Mouse (Mus musculus): ENCODE data around the gene Uqcr10.
"Not testable (repeated sequence)": the region's sequence is repeated elsewhere in the genome, so short reads cannot be mapped to it uniquely, and the experiment has no call there.

The Uqcr10 gene

DNA sequence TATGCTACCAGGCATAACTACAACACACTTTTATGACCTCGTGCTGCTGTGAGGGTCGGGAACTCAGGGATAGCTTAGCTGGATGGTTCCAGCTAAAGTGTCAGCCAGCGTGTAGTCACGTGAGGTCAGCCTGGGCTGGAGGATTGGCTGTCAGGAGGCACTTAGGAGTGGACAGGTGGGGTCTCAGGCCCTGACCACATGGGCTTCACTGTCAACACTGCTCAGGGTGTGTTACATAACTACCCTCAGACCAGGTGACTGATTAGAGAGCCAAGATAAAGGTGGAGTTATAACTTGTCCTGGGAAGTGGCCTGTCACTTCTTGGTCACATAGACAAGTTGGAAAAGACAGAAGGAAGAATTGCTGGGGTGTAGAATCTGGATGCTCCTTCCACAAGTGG is 11.5 kb upstream of the Uqcr10 start:
- no peak for DNase-seq (ENCODE audit: low read depth in 1 of 2, low spot score in 2 of 2)

DNA sequence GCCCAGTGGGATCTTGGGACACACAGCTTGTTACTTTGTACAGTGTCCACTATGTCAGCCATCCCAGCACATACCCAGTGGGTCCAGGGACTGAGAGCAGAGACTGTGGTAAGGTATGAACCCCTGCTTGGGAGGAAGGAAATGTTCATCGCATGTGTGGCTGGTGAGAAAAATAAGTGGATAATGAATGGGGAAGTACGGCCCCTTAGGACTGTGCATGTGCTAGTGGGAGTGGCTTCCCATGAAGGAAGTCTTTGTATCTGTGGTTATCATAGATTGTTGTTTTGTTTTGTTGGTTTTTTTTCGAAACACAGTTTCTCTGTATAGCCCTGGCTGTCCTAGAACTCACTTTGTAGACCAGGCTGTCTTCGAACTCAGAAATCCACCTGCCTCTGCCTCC is 10.6 kb upstream of the Uqcr10 start:
- DNase-seq (ENCODE audit: low read depth in 1 of 2, low spot score in 2 of 2): peak in 1 of 2 experiments; percentile 11

DNA sequence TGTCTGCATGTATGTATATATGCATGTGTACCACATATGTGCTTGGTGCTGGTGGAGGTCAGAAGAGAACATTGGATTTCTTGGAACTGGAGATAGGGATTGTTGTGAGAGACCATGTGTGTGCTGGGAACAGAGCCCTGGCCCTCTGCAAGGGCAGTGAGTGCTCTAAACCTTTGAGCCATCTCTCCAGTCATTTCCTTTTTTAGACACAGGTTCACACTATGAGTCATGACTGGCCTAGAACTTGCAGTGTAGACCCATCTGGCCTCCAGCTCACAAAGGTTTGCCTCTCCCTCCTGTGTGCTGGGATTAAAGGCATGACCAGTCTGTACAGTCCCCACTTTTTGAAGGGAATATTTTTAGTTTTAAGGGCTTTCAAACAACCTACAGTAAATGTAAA is 8.7 kb upstream of the Uqcr10 start:
- DNase-seq (ENCODE audit: low read depth in 1 of 2, low spot score in 2 of 2): no peak

DNA sequence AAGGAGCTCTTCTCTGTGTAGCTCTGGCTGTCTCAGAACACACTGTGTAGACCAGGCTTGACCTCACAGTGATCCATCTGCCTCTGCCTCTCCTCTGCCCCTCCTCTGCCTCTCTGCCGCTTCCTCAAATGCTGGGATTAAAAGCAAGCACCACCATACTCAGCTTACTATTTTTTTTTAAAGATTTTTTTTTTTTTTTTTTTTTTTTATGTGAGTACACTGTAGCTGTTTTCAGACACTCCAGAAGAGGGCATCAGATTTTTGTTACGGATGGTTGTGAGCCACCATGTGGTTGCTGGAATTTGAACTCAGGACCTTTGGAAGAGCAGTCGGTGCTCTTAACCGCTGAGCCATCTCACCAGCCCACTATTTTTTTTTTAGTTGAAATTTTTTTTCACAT is 6.0 kb upstream of the Uqcr10 start:
- not testable (repeated sequence) for DNase-seq (ENCODE audit: low read depth in 1 of 2, low spot score in 2 of 2)

DNA sequence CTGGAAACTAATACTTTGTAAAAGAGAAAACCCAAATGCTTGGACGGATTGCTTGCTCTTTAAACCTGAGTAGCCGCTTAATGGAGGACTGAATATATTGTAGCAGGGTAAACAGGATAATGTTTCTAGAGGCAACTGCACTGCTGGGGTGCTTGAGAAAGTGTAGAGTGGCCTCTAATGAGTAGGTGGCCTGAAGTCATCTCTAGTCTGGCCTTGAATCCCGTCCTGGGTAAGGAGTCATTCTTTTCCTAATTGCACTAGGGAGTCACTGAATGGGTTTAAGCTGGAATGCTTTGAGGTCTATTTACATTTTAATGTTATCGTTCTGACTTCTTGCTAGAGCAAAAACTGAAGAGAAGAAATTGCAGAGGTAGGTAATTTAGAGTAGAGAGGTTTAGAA is 1.0 kb upstream of the Uqcr10 start:
- DNase-seq (ENCODE audit: low read depth in 1 of 2, low spot score in 2 of 2): no peak

- DNase-seq (ENCODE audit: low read depth in 1 of 2, low spot score in 2 of 2): no peak
These were observed 462 bp downstream of the Uqcr10 start for GRCm38 (mm10) chr11:4703688-4704071.

GRCm38 (mm10) chr11:4700726-4701125 is 3.4 kb downstream of the Uqcr10 start:
- DNase-seq (ENCODE audit: low read depth in 1 of 2, low spot score in 2 of 2): no peak

DNA sequence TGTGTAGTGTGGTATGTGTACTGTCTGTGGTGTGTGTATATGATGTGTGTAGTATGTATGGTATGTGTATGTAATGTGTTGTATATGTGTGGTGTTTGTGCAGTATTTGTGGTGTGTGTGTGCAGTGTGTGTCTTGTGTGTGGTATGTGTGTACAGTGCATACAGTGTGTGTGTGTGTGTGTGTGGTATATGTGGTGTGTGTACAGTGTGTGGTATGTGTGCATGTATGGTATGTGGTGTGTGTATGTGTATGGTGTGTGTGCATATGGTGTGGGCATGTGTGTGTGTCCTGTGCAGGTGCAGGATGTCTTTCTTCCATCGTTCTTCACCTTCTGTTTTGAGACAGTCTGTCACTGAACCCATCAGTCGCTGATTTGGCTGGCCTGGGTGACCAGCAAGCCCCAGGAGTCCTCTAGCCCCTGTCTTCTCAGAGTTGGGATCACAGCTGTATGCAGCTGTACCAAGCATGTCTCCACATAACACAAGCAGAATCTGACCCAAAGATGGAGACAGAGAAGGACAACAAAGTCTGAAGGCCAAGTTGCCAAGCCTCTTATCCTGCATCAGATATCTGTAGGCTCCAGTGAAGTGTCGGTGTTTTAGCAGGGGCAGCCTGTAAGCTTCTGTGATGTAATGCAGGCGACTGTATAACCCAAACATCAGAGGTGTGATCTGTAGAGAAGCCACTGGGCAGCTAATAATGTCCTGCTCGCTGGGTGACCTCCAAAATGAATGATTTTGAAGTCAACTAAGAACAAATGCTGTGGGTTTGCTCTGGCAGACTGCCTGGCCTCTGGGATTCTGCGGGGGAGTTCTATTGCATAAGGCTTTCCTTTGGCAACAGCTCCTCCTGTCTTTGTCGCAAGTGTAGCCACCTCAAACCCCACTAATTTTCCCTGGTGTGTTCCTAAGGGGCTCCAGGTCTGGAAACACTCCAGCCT is 6.8 kb downstream of the Uqcr10 start:
- no peak for DNase-seq (ENCODE audit: low read depth in 1 of 2, low spot score in 2 of 2)

DNA sequence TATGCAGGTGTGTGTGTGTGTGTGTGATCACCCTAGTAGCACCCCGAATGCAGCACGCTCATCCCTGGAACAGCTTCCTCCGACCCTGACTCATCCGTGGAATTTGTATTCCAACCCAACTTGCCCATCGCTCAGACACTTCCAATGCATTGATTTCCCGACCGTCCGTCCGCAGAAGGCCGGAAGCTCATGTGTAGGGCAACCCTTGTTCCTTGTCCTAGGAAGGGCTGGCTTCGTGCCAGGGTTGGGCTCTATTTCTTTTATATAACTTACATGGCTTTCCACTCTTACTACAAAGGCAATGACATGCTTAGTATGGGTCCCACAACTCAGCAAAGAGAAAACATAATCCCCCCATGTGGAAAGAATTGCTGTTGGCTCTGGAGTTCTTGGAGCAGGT is 12.0 kb downstream of the Uqcr10 start:
- no peak for DNase-seq (ENCODE audit: low read depth in 1 of 2, low spot score in 2 of 2)

DNA sequence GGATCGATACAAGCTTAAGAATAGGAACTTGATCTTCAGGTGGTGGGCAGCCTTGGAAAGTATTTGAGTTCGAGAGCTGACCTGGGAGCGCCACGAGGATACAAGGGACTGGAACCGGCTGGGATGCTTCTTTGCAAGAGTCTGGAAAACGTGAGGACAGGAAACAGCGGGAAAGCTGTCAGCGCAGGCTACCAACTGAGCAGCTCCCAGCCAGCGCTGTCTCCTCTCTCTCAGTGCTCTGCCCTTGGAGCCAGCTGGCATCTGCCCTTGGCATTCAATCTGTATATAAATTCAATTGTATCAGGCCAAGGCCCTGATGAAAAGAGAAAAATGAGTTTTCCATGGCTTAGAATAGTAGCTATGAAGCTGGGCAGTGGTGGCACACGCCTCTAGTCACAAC is 12.9 kb downstream of the Uqcr10 start:
- DNase-seq (ENCODE audit: low read depth in 1 of 2, low spot score in 2 of 2): no peak

- no peak for DNase-seq (ENCODE audit: low read depth in 1 of 2, low spot score in 2 of 2)
These were observed 13.8 kb downstream of the Uqcr10 start for GRCm38 (mm10) chr11:4690353-4690752.

GRCm38 (mm10) chr11:4688632-4689380 is 15.3 kb downstream of the Uqcr10 start:
- DNase-seq (ENCODE audit: low read depth in 1 of 2, low spot score in 2 of 2): no peak

GRCm38 (mm10) chr11:4687874-4688273 is 16.3 kb downstream of the Uqcr10 start:
- DNase-seq (ENCODE audit: low read depth in 1 of 2, low spot score in 2 of 2): no peak

DNA sequence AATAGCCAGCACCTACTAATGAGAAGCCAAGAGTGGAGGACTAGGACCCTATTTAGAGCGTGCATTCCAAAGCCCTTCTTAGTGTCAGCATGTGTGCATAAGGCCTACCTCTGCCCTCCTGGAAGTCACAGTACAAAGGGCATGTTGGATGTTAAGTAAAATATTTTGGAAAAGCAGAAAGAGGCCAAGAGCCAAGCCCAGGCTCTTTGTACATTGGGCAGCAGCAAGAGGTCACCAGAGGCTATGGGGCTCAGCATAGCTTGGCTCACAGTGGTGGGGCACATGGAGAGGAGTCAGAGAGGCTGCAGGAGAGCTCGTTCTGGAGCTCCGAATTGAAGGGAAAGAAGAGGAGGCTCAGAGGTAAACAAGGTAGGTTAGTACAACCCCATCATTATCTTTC is 17.1 kb downstream of the Uqcr10 start:
- DNase-seq (ENCODE audit: low read depth in 1 of 2, low spot score in 2 of 2): no peak

DNA sequence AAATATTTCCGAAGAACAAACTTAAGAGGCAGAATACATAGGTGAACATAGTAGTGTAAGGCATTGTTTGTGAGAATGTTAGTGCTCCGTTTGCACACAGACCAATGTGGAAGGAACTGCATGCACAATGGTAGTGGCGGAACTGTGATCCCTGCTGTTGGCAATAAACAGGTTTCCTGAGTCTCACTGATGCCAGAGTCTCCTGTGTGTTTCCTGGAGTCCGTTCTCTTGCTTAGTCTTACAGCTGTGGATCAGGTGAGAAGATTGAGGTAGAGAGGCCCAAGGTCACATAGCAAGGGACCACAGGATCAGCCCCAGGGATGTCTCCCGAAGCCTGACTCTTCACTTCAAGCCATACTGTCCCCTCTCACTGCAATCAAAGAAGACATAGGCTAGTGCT is 18.6 kb downstream of the Uqcr10 start:
- DNase-seq (ENCODE audit: low read depth in 1 of 2, low spot score in 2 of 2): no peak

GRCm38 (mm10) chr11:4685071-4685470 is 19.1 kb downstream of the Uqcr10 start:
- no peak for DNase-seq (ENCODE audit: low read depth in 1 of 2, low spot score in 2 of 2)

DNA sequence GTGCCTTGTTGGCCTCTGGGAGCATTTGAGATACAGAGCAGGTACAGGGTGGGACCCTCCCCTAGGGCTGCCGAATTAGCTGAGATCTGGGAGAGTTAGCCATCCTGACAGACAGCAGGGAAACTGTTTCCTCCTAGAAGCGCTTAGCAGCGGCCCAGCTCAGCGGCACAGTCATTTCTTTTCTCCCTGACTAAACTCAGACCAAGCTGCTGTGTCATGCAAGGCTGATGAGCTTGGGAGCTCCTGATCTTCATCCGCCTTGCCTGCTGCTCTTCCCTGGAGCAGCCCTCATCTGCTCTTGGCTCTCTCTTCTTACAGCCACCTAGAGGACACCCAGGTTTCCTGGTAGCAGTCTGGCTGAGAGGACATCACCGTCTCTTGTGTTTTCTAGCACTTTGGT is 20.0 kb downstream of the Uqcr10 start:
- no peak for DNase-seq (ENCODE audit: low read depth in 1 of 2, low spot score in 2 of 2)

DNA sequence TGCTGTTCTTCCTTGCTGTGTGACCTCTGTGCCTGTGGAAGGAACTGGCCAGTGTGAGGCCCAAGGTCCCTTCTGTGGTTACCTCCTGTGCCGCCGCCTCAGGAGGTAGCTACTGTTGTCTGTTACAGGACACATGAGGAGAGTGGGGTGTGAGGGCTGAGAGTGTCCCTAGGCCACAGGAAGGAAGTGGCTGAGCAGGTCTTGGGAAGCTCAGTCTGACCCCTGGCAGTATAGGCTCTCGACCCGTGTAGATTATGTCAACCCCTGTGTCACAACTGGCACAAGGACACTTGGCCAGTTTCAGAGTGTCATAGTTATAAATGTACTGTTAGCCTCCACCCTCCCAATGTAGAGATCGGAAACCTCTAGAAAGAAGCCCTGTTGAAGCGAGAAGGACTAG is 20.6 kb downstream of the Uqcr10 start:
- no peak for DNase-seq (ENCODE audit: low read depth in 1 of 2, low spot score in 2 of 2)

- no peak for DNase-seq (ENCODE audit: low read depth in 1 of 2, low spot score in 2 of 2)
These were observed 24.0 kb downstream of the Uqcr10 start for GRCm38 (mm10) chr11:4680126-4680525.

- DNase-seq (ENCODE audit: low read depth in 1 of 2, low spot score in 2 of 2): no peak
These were observed 24.7 kb downstream of the Uqcr10 start for GRCm38 (mm10) chr11:4679441-4679832.

- DNase-seq (ENCODE audit: low read depth in 1 of 2, low spot score in 2 of 2): no peak
These were observed 25.3 kb downstream of the Uqcr10 start for GRCm38 (mm10) chr11:4678700-4679440.

Measured in monocyte, adult 2 months (primary cell).